Mouse (Mus musculus) lung, postnatal 25 days (tissue): ENCODE measurements around the gene Atf7ip2.
"Not testable (repeated sequence)": the region's sequence is repeated elsewhere in the genome, so short reads cannot be mapped to it uniquely, and the experiment has no call there.

ENCODE experiments used
- DNase-seq: peaks from one replicate; pipeline ENCODE4 v3.0.0; 2022; ENCODE audit warnings: low spot score

Atf7ip2 gene

DNA sequence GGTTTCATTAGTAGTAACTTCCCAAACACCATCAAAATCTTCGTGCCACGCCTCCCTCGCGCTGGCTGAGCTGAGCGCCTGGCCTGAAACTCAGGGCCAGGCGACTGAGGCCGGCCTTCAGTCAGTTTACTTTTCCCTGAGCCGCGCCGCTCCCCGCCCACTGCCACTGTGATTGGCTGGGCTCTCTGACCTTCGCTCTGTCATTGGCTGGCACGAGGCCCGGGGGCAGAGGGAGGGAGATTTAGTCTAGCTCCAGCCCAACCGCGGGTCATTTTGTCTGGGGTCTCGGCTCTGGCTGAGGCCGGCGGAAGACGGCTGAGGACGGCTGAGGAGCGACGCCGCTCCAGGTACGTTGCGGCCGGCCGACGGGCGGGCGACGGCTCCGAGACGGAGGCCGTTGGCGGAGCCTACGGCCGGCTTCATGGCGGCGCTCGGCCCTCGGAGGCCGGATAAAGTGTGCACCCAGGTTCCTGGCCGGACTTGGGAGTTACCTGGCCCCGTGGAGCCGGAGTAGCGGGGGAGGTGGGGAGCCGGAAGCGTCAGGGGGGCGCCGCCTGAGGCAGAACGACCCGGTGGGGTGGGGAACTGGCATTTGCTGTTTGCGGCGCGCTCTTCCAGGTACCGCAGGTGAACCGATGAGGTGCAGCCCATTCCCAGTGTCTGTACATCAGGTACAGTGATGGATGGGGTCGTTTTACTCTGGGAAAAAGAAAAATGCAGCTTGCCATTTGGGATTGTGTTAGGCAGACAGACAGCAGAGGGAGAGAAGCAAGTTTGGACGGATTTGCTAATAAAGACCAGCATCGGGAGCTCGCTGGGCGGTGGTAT is at the start of gene Atf7ip2:
Atf7ip2 (plus strand) TSS at position 34 of the 828 bp plus-strand sequence.
- DNase-seq: peak; percentile 84

DNA sequence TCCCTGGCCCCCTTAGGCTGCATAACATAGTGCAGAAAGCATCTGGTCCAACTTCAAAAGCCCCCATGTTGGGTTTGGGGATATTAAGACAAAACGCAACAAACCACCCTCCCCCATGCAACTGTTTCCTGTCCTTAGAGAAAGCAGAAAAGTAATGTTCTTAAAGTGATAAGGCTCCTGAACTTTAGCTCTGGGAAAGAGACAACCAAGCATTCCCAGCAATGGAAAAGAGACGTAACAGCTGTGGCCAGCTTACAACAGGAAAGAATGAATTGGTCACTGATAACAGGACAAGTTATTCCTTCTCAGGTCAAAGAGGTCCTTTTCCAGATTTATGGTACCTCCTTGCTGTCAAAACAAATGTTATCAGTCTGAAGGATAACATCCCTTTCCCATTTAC is 49.3 kb upstream of the Atf7ip2 start:
- no peak for DNase-seq

DNA sequence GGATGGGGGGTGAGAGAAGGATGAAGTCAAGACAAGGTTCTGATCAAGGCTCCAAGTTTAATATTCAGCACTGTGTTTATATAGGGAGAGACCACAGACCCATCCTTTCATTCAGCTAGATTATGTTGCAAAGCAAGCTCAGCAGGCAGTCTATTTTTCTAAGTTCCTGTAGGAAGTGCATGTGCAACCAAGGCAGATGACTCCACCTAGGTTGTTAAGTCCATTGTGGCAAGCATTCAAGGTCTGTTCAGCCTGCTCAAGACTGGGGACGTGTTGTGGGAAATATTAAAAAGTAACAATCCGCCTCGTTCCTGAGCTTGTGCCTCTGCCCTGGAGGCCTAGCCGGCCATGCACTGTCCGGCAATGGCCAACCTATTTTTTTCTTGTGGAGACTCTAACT is 45.1 kb upstream of the Atf7ip2 start:
- DNase-seq: no peak

DNA sequence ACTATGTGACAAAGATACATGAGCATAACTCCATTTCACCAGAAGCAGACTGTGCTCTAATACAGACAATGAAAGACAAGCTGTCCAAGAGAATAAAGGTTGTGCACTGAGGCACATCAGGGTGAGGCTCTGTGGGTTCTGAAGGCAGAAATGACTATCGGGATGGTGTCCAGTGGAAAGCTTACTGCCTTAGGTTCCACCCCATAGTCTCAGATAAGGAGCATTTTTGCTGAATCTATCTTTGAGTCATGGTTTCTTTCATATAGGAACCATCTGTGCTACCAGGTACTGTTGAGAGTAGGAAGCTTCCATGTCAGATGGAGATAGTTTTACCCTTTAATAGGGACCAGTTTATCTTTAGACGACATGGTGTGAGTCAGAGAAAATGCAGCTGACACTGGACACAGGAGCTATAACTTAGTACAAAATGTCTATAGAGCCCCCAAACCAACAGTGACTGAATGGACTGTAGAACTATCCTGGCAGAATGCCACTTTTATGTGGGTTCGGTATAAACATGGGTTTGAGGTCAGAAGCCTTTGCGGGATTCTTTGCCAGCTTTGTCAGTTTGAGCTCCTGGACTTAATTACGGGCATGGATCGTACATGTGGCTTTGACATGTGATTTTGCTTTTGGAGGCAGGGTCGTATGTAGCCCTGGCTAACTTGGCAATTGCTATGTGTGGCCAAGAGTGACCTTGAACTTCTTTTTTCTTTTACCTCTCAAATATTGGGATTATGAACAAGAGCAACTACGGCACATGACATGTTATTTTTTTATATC is 23.2 kb upstream of the Atf7ip2 start:
- DNase-seq: no peak

DNA sequence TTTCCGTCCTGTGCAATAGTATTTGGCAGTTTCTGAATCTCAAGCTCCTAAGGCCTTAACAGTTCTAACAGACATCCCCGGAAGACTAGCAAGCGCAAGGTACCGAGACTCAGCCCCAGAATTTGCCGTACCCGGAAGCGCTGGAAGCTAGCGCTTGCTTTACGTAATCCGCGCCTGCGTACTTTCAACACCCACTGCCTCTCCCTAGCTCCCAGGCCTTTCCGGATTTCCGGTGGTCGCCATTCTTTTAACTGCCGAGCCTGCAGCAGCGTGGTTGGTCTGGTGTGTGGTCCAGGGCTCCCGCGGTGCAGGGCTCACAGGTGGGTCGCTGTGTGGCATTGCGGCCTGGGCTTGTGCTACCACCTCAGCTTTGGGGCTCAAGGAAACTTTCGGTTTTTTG is 22.5 kb upstream of the Atf7ip2 start, which contains the start of gene Rpl39l:
Rpl39l (plus strand) TSS at position 222 of the 400 bp plus-strand sequence.
- no peak for DNase-seq

DNA sequence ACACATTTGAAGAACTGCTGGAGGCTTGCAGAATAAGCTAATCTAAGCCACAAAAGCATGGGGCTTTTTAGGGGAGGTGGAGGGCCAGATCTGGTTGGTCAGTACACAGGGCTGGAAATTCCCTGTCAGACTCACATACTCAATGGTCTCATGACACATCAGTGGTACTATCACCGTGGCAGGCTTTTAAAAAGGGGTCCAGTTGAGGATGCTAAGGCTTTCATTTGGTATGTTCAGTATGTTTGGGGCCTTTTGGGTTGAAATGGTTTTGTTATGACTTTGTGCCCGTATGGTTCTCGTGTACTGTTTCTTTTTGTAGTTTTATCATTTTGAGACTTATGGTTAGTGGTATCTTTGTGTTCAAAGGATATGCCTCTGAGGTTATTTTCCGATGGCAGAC is 21.2 kb upstream of the Atf7ip2 start:
- no peak for DNase-seq

DNA sequence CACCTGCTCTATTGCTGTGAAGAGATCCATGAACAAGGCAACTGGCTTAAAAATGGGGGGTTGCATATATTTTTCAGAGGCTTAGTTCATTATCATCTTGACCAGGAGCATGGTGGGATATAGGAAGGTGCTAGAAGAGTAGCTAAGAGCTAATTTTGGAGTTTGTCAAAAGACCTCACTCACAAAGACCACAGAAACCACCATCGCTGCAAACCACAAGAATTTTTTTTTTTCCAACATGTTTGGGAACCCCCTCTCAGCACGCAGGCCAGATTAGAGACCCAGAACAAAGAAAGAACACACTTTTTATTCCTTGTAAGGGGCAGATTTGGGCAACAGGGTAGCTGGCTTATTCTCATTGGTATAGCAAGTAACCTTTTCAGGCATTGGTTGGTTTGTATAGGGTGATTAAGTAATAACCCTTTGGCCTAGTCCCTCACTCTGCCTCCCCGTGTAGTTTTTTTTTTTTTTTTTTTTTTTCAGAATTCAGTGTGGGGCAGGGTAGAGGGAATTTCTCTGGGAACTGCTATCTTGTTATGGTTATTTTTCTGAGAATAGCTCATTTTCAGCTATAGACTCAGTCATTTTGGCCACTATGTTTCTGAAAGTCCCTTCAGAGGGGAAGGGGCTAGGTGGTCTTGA is 20.2 kb upstream of the Atf7ip2 start:
- DNase-seq: no peak

DNA sequence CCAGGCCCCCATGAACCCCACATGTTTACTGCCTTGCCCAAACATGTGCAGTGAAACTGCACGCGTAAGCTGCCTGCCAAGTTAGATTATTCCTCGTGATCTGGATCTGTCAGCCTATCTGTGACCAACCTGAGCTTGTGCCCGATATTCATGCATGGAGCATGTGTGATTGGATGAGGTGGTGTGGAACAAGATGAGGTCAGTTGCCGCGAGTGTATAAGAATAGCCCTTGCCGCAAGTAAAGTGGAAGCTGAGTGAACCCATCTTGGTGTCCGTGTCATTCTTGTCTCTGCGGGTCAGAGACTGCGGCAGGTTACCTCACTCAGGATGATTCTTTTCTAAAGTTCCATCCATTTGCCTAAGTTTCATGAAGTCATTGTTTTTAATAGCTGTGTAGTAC is 5.1 kb upstream of the Atf7ip2 start:
- not testable (repeated sequence) for DNase-seq

DNA sequence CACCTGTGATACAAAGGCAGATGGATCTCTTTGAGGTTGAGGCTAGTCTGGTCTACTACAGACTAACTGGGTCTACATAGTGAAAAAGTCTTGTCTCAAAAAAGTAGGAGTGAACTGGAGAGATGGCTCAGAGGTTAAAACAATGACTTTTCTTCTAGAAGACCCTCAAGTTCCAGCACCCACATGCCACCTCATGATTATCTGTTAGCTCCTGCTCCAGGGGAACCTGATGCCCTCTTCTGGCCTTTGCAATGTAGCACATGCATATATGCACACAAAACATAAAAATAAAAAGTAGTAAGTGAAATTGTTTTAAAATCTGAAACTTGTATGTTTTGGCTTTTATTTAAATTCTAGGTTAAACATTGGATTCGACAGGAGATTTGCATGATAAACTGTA is 16.3 kb downstream of the Atf7ip2 start:
- no peak for DNase-seq

DNA sequence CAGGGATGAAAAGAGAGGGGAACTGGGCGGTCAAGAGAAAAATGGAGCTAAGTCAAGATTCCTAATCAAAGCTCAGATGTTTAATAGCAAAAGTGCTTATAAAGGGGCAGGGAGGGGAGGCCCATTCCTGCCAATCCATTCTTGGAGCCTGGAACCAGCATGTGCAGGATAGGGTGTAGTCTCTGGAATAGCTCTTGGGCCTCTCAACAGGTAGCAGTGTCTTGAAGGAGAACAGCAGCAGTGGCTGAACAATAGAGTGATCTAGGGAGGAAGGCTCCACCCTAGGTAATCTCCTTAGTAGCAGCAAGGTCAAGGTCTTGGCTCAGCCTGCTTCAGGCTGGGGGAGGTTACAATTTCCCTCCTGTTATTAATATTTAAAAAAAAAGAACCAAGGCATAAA is 23.9 kb downstream of the Atf7ip2 start:
- DNase-seq: not testable (repeated sequence)

DNA sequence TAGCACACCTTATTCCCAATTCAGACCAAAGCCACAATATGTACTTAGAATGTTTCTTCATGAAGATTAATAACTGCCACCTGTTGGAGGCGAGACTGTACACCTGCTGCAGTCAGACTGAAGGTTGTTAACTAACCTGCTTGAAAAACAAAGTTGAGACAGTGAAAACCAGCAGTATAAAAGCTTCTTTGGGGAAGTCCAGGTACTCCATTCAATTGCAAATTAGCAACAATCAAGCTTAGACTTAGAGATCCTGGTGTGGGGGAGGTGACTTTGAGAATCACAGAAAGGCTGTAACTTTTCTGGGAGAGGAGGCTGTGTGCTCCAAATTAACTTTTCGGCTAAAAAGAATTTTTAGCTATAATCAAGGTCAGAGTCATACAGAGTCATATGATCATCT is 24.5 kb downstream of the Atf7ip2 start:
- not testable (repeated sequence) for DNase-seq

DNA sequence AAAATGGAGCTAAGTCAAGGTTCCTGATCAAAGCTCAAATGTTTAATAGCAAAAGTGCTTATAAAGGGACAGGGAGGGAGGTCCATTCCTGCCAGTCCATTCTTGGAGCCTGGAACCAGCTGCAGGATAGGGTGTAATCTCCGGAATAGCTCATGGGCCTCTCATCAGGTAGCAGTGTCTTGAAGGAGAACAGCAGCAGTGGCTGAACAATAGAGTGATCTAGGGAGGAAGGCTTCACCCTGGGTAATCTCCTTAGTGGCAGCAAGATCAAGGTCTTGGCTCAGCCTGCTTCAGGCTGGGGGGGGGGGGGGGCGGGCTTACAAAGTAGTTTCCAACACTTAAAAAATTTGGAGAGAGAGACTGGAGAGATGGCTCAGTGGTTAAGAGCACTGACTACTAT is 34.8 kb downstream of the Atf7ip2 start:
- no peak for DNase-seq

DNA sequence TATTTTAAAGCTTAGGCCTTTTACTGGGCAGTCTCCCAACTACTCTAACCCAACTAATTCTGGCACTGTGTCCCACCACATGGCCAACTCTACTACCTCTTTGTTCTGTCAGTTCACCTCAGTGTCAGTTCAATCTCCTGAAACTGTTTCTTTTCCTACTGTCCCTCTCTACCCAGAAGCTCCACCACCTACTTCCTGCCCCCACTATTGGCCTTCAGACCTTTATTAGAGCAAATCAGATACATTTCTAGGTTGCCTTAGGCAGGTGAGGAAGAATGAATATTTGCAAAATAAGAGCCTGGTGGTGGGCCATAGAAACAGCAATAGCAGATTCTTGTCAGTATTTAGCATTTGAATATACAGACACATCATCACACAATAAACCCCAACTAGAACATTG is 44.1 kb downstream of the Atf7ip2 start:
- no peak for DNase-seq

DNA sequence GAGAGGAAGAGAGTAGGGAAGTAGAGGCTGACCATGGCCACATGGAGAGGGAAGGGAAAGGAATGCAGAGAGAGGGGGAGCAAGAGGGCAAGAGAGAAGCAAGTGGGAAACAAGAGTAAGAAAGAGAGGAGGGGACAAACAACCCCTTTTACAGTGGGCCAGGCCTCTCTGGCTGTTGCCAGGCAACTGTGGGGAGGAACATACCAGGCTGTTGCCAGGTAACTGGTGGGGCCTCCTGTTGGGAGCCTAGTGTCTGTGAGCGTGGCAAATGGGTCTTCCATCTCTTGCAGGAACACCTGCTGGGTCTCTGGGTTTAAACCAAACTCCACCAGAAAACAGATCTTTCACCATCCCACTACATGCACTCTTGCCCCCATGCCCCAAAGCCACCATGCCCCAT is 61.5 kb downstream of the Atf7ip2 start:
- no peak for DNase-seq

DNA sequence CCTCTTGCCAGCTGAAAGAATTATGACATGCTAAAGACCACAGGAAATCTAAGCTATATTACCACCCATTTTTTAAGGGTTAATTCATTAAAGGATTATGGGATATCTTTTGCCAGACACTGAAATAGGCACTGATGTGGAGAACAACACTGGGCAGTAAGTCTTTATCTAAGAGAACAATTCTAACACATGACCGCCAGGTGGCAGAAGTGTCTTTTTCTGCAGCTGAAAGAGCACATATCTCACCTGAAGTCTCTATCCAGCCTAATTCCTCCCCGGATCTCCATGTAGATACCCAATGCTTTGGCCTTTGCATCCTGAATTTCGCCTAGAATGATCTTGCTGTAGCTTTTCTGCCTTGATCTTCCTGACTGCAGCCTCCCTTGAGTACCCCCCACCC is 79.7 kb downstream of the Atf7ip2 start:
- peak; percentile 53 for DNase-seq

DNA sequence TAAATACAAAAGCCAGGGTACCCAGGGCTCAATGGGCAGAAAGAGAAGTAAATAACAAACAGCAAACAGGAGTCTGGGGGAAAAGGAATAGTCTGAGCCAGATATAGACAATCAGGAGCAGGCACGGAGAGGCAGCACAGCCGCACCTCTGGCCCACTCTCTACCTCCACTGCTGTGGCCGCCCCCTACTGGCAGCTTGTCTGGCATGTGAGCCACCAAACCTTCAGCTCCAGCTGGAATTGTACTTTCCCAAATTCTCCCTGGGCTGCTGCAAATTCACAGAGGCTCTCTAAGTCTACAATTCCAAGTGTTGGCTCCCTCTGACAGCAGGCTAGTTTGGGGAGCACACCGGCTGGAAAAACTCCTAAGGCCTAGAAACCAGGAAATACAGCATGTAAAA is 82.0 kb downstream of the Atf7ip2 start:
- DNase-seq: no peak

DNA sequence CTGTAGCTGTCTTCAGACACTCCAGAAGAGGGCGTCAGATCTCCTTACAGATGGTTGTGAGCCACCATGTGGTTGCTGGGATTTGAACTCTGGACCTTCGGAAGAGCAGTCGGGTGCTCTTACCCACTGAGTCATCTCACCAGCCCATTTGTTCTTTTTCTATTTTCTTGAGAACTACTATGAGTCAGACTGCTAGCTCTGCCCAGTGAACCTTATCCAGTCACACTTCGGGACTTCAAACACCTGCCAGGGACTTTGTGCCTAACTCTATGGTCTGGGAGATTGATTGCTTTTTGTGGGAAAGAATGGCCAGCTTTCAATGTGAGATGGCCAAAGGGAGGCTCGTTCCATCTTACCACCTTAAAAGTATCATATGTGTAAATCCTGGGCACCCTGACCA is 84.3 kb downstream of the Atf7ip2 start:
- DNase-seq: not testable (repeated sequence)

DNA sequence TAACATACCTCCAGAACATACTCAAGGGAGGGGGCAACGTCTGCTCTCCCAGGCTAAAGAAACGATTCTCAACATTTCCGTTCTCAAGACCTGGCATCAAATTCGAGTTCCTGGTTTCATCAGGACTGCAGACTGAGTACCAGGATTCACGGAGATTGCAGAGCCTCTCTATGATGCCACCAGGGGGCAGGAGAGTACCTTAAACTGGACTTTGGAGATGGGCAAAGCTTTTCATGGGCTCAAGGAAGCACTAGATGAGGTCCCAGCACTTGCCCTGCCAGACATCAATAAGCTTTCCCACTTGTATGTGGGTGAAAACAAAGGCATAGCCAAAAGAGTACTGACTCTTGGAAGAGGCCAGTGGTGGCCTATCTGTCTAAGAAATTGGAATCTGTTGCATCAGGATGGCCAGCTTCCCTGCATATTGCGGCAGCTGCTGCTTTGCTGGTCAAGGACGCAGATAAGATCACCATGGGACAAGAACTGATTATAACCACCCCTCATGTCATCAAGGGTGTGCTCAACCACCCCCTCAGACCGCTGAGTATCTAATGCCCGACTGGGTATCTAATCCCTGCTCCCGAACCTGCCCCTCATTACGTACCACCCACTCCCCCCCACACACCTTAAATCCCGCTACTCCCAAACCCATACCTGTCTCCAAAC is 87.9 kb downstream of the Atf7ip2 start:
- peak; percentile 82 for DNase-seq

DNA sequence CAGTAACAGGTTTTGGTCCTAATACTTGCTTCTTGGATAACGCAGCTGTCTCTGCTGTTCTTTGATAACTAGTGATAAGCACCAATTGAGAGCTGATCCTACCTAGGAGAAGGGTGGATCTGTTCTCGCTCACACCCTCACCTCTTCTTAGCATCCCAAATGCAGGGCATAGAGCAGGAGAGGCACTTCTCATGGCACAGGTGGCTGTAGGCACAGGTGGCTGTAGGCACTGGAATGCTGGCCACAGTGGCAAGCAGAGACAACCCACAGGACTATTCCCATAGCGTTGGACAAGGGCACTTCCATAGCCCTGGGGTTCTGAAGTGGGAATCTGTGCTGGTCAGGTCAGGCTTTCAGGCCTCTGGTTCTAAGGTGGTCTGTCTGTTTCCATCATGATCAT is 89.4 kb downstream of the Atf7ip2 start:
- no peak for DNase-seq

DNA sequence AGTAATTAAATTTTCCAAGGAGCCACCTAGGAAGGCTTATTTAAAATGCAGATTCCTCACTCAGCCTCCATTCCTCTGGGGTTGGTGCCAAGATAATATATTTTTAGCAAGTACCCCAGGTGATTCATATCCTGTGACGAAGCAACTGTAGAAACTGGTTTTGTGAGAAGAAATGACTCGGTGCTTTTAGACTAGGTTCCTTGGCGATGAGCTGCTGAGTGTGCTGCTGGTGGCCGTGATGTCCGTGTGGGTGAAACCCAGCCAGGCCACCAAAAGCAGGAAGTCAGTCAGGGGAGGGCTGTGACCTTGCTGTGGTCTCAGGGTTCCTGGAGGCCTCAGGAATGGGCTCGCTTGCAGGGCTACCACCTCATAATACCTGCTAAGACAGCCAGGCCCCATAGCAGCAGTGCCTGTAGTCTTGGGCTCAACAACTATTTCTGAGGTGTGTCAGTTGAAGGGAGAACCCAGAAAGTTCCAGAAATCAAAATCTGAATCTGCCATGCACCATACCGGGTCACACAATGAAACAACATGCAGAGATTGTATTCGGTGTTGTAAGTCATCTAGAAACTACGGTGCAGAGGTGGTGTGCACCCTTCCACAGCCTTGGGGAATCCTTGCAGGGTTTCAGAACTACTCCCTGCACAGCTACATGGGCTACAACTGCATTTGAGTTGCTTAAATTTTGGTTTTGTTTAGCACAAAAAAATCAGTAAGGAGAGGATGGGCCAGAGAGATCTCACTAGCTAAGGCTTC is 94.2 kb downstream of the Atf7ip2 start:
- DNase-seq: no peak

DNA sequence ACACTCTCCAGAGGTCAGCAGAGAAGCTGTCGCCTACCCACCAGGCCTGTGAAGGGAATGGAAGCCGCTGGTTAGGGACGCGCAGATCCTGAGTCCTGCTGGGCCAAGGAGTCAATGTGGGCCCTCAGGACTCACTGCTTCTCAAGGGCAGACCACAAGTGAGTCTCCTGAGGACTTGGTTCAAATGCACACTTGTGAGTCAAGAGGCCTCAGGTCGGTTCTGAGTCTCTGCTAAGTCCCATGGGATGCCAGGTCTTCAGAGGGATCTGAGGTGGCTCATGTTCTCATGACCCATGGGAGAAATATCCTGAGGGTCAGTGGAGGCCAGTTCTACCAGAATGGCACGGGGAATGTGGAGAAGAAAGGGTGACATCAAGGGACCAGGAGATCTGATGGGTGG is 95.6 kb downstream of the Atf7ip2 start:
- no peak for DNase-seq
